Mouse (Mus musculus): ENCODE measurements at regions not wholly inside any gene's neighbourhood (a gene's known extent, or its start where the extent isn't known, plus 50 kb on each side); places are given as distances from the start of the nearest gene placed in this dataset.

- TF ChIP-seq POLR2A (IDR thresholded peaks at IDR 0.05; ENCODE audit: extremely low read depth, insufficient read depth, low read length) (no peak), CTCF (IDR thresholded peaks at IDR 0.05; ENCODE audit: extremely low read depth, insufficient read depth, low read length) (no peak)
Observed at GRCm38 (mm10) chr6:94898881-94899280, 198.9 kb upstream of the Lrig1 start.

Measured in cortical plate, adult 2 months (tissue).